Mouse (Mus musculus): Measurements from ENCODE around the gene Nfix. TPM values are rescaled to one million over a fixed set of nuclear protein-coding genes. Genes with fewer than 3 reads are reported as not detected.

Gene Nfix
- total and polyA plus RNA-seq, 2 experiments from 2014 or later: 53.7 to 62.5 TPM

DNA sequence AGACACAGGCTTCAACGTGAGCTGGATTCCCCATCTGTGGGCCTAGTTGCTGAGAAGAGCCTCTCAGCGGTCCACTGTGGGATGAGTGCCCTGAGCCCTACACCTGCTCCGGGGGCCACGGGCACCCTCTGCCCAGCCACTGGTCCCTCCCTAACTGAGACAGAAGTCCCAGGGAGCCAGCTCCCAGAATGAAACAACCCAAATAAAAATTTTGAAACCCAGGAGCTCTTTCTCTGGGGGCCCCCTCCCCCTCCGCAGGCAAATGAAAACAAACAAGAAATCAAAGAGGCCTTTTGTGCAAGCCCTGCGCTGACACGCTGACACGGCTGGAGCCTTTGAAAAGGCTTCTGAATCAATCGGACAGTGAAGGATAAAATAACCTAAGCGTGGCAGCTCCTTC lies 34.5 kb downstream of the Nfix start:
- 0 out of 2 replicates have a peak, but pooled peaks cover 11% of the 10 kb centered on the region for H3K27me3 ChIP-seq (ENCODE audit: insufficient read depth, low read length)
- H3K4me3 ChIP-seq (ENCODE audit: low read depth, low read length): no peak overlapping the region; the same call in 1 of the 2 replicates
- DNase-seq (ENCODE audit: low spot score): no peak

DNA sequence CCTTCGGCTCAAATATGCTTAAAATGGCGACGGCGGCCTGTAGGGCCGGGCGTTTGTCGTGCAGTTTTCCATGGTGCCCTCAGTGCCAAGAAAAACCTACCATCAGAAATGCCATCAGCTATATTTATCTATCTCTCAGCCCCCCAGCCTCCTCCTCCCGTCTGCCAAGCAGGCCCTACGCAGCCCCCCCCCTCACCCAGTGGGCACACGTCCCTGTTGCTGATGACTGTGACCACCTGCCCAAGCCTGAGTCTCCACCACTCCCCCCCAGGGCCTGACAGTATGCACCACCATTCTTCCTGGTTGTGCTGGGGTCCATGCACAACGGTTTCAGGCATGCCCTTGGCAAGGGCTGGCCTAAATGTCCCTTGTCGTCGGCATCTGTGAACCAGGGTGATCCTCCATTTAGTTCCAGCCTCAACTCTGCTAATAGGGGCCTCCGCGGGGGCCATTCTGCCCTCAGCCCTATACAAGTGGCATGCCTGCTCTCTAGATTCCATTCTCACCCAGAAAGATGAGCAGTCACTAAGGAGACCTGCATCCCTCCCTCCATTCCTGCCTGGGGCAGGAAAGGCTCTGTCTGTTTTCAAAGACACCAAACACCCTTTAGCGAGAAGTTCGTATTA lies 35.2 kb downstream of the Nfix start:
- Histone ChIP-seq H3K4me3 (ENCODE audit: low read depth, low read length) (no peak overlapping the region; the same call in 1 of the 2 replicates), H3K27me3 (ENCODE audit: insufficient read depth, low read length) (0 out of 2 replicates have a peak, but pooled peaks cover 5% of the 10 kb centered on the region), H3K9me3 (ENCODE audit: low read length) (no peaks in the 10 kb centered on the region), H3K4me1 (ENCODE audit: insufficient read depth, low read length) (peaks cover 7% of the 10 kb centered on the region; the same call in 1 of the 2 replicates), H3K9ac (replicated peaks; ENCODE audit: low read length, poor library complexity, severe bottlenecking) (no peak overlapping the region; the same call in 1 of the 2 replicates), H3K36me3 (ENCODE audit: insufficient read depth, low read length) (no peaks in the 10 kb centered on the region), H3K27ac (ENCODE audit: low read depth, low read length) (no peak overlapping the region; the same call in 1 of the 2 replicates), H3K4me2 (ENCODE audit: low read depth, low read length, poor library complexity, severe bottlenecking) (peak overlapping the region; percentile 24; the same call in 1 of the 2 replicates)
- TF ChIP-seq CTCF (IDR thresholded peaks at IDR 0.05): no peak
- WGBS: 68% methylated on average over 17 of the region's 17 CpGs
- ATAC-seq (ENCODE audit: low FRiP score) (no peak), DNase-seq (ENCODE audit: low spot score) (no peak)

More for the DNA sequence above, 34.5 kb downstream of the Nfix start:
- no peak for TF ChIP-seq CTCF (IDR thresholded peaks at IDR 0.05)
- Histone ChIP-seq H3K36me3 (ENCODE audit: insufficient read depth, low read length) (no peaks in the 10 kb centered on the region), H3K4me2 (ENCODE audit: low read depth, low read length, poor library complexity, severe bottlenecking) (peak overlapping the region; percentile 24; the same call in 1 of the 2 replicates), H3K4me1 (ENCODE audit: insufficient read depth, low read length) (peaks cover 7% of the 10 kb centered on the region; the same call in 1 of the 2 replicates), H3K9me3 (ENCODE audit: low read length) (no peaks in the 10 kb centered on the region), H3K27ac (ENCODE audit: low read depth, low read length) (0 out of 2 replicates have a peak overlapping the region, but pooled peaks have one; percentile 18), H3K9ac (replicated peaks; ENCODE audit: low read length, poor library complexity, severe bottlenecking) (no peak overlapping the region)
- ATAC-seq (ENCODE audit: low FRiP score): no peak
- 10% methylated on average over 10 of the region's 10 CpGs for WGBS

- Histone ChIP-seq H3K27me3 (ENCODE audit: insufficient read depth, low read length) (0 out of 2 replicates have a peak, but pooled peaks cover 3% of the 10 kb centered on the region), H3K4me2 (ENCODE audit: low read depth, low read length, poor library complexity, severe bottlenecking) (no peak overlapping the region), H3K36me3 (ENCODE audit: insufficient read depth, low read length) (no peaks in the 10 kb centered on the region), H3K9ac (replicated peaks; ENCODE audit: low read length, poor library complexity, severe bottlenecking) (no peak overlapping the region), H3K4me1 (ENCODE audit: insufficient read depth, low read length) (peaks cover 7% of the 10 kb centered on the region; the same call in 1 of the 2 replicates), H3K4me3 (ENCODE audit: low read depth, low read length) (no peak overlapping the region), H3K27ac (ENCODE audit: low read depth, low read length) (no peak overlapping the region), H3K9me3 (ENCODE audit: low read length) (no peaks in the 10 kb centered on the region)
- WGBS: 66% methylated on average over 4 of the region's 4 CpGs
- ATAC-seq (ENCODE audit: low FRiP score): no peak
- no peak for TF ChIP-seq CTCF (IDR thresholded peaks at IDR 0.05)
- DNase-seq (ENCODE audit: low spot score): no peak
Observed at GRCm38 (mm10) chr8:84764100-84764499, 36.0 kb downstream of the Nfix start.

GRCm38 (mm10) chr8:84760901-84761300 lies 39.2 kb downstream of the Nfix start:
- Histone ChIP-seq H3K27me3 (ENCODE audit: insufficient read depth, low read length) (no peaks in the 10 kb centered on the region; the same call in 1 of the 2 replicates), H3K9me3 (ENCODE audit: low read length) (no peaks in the 10 kb centered on the region), H3K4me1 (ENCODE audit: insufficient read depth, low read length) (peaks cover 5% of the 10 kb centered on the region; the same call in 1 of the 2 replicates), H3K9ac (replicated peaks; ENCODE audit: low read length, poor library complexity, severe bottlenecking) (no peak overlapping the region), H3K4me3 (ENCODE audit: low read depth, low read length) (no peak overlapping the region), H3K27ac (ENCODE audit: low read depth, low read length) (no peak overlapping the region), H3K36me3 (ENCODE audit: insufficient read depth, low read length) (no peaks in the 10 kb centered on the region), H3K4me2 (ENCODE audit: low read depth, low read length, poor library complexity, severe bottlenecking) (no peak overlapping the region)
- 44% methylated on average over 2 of the region's 2 CpGs for WGBS
- ATAC-seq (ENCODE audit: low FRiP score) (no peak), DNase-seq (ENCODE audit: low spot score) (no peak)
- no peak for TF ChIP-seq CTCF (IDR thresholded peaks at IDR 0.05)

- Histone ChIP-seq H3K36me3 (ENCODE audit: insufficient read depth, low read length) (no peaks in the 10 kb centered on the region), H3K9me3 (ENCODE audit: low read length) (no peaks in the 10 kb centered on the region), H3K9ac (replicated peaks; ENCODE audit: low read length, poor library complexity, severe bottlenecking) (no peak overlapping the region), H3K27ac (ENCODE audit: low read depth, low read length) (no peak overlapping the region), H3K4me1 (ENCODE audit: insufficient read depth, low read length) (0 out of 2 replicates have a peak, but pooled peaks cover under 1% of the 10 kb centered on the region), H3K4me3 (ENCODE audit: low read depth, low read length) (no peak overlapping the region), H3K4me2 (ENCODE audit: low read depth, low read length, poor library complexity, severe bottlenecking) (no peak overlapping the region), H3K27me3 (ENCODE audit: insufficient read depth, low read length) (no peaks in the 10 kb centered on the region; the same call in 1 of the 2 replicates)
- DNase-seq (ENCODE audit: low spot score): no peak
- no peak for TF ChIP-seq CTCF (IDR thresholded peaks at IDR 0.05)
- no peak for ATAC-seq (ENCODE audit: low FRiP score)
- WGBS: 50% methylated on average over 7 of the region's 7 CpGs
Observed at GRCm38 (mm10) chr8:84760405-84760805, 39.7 kb downstream of the Nfix start.

DNA sequence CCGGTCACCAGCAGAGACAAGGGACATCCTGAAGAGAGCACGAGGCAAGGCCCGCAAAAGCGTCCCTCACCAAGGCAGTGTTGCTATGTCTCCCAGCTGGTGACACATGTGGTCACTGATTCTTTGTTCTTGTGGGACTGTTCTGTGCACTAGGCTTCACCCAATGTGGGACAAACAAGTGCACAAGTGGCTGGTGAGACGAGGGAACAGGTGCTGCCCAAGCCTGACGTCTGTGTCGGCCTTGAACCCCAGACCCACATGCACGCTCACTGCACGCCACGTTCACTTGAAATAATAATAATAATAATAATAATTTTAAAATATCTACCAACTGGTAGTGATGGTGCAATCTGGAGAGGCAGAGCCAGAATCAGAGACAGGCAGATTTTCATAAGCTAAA lies 40.4 kb downstream of the Nfix start:
- DNase-seq (ENCODE audit: low spot score): no peak
- Histone ChIP-seq H3K4me3 (ENCODE audit: low read depth, low read length) (no peak overlapping the region), H3K27ac (ENCODE audit: low read depth, low read length) (no peak overlapping the region), H3K9ac (replicated peaks; ENCODE audit: low read length, poor library complexity, severe bottlenecking) (no peak overlapping the region), H3K9me3 (ENCODE audit: low read length) (no peaks in the 10 kb centered on the region), H3K27me3 (ENCODE audit: insufficient read depth, low read length) (no peaks in the 10 kb centered on the region; the same call in 1 of the 2 replicates), H3K4me1 (ENCODE audit: insufficient read depth, low read length) (no peaks in the 10 kb centered on the region), H3K4me2 (ENCODE audit: low read depth, low read length, poor library complexity, severe bottlenecking) (no peak overlapping the region), H3K36me3 (ENCODE audit: insufficient read depth, low read length) (no peaks in the 10 kb centered on the region)
- ATAC-seq (ENCODE audit: low FRiP score): no peak
- whole genome bisulfite sequencing: 89% methylated on average over 10 of the region's 10 CpGs
- TF ChIP-seq CTCF (IDR thresholded peaks at IDR 0.05): no peak
